Mouse (Mus musculus) stomach, postnatal 0 days (tissue): ENCODE measurements around the gene Batf. TPM values are rescaled to one million over a fixed set of nuclear protein-coding genes. Genes with fewer than 3 reads are reported as not detected.
"Not testable (repeated sequence)": the region's sequence is repeated elsewhere in the genome, so short reads cannot be mapped to it uniquely, and the experiment has no call there.

Experiments used
- ATAC-seq: fragments of 200-750 bp; cut with Nextera tagmentation; 2 replicates; pipeline ENCODE4 v1.8.0; 2017; ENCODE audit not compliant: low FRiP score, low TSS enrichment
- DNase-seq: peaks from one replicate; pipeline ENCODE4 v3.0.0-alpha.2; 2016; ENCODE audit warnings: low spot score
- H3K27ac ChIP-seq: fragments of 300-500 bp; sonication (generic); replicated peaks from 2 replicates; pipeline ENCODE4 v1.5.1; 2014; ENCODE audit warnings: mild to moderate bottlenecking, control low read depth
- H3K27me3 ChIP-seq: fragments of 300-500 bp; sonication (generic); 2 replicates; pipeline ENCODE4 v1.6.1; 2014; ENCODE audit warnings: low read length; ENCODE audit not compliant: control insufficient read depth, insufficient read depth
- H3K36me3 ChIP-seq: fragments of 300-500 bp; sonication (generic); 2 replicates; pipeline ENCODE4 v1.6.1; 2014; ENCODE audit warnings: low read length, mixed read lengths; ENCODE audit not compliant: control insufficient read depth, insufficient read depth
- H3K4me1 ChIP-seq: fragments of 300-500 bp; sonication (generic); replicated peaks from 2 replicates; pipeline ENCODE4 v1.6.1; 2014; ENCODE audit warnings: antibody characterized with exemption; ENCODE audit not compliant: control insufficient read depth, insufficient read depth
- H3K4me2 ChIP-seq: fragments of 300-500 bp; sonication (generic); replicated peaks from 2 replicates; pipeline ENCODE4 v1.6.1; 2014; ENCODE audit warnings: low read depth, mild to moderate bottlenecking, control low read depth, moderate library complexity
- H3K4me3 ChIP-seq: fragments of 300-500 bp; sonication (generic); 2 replicates; pipeline ENCODE4 v1.5.1; 2014; ENCODE audit warnings: low read depth, low read length, control low read depth
- H3K9ac ChIP-seq: fragments of 300-500 bp; sonication (generic); 2 replicates; pipeline ENCODE4 v1.6.1; 2014; ENCODE audit warnings: mild to moderate bottlenecking, low read length, control low read depth, mixed read lengths
- H3K9me3 ChIP-seq: fragments of 300-500 bp; sonication (generic); 2 replicates; pipeline ENCODE4 v1.6.1; 2016; ENCODE audit warnings: low read length; ENCODE audit not compliant: control insufficient read depth
- CTCF ChIP-seq: IDR thresholded peaks from 2 replicates; pipeline ENCODE4 v1.5.1; 2016; ENCODE audit warnings: antibody characterized with exemption, low read depth, mild to moderate bottlenecking, moderate library complexity
- EP300 ChIP-seq: optimal IDR thresholded peaks from 2 replicates; pipeline ENCODE3; 2016; ENCODE audit warnings: antibody characterized with exemption
- WGBS: fragments of 180-500 bp; shearing (Covaris S2); extraction: QIAGEN DNeasy Blood & Tissue Kit; methylation state at CpG from one replicate; pipeline ENCODE4 v1.1.7; 2014; 5-methylcytosine and 5-hydroxymethylcytosine counted together
- polyA plus RNA-seq: library from polyadenylated mRNA; unstranded; fragments of >200 nt; fragmentation: Nextera tagmentation; extraction: Ambion mirVana; gene quantifications from 2 replicates; pipeline ENCODE4 v1.2.1, GENCODE M21; 2015

Gene Batf
- polyA plus RNA-seq, 1 experiment from 2014 or later = 3.1 TPM

- Histone ChIP-seq H3K9ac (no peak overlapping the region), H3K4me2 (peak overlapping the region; percentile 47), H3K4me3 (peak overlapping the region; percentile 23), H3K36me3 (no peaks in the 10 kb centered on the region), H3K27ac (no peak overlapping the region), H3K4me1 (no peaks in the 10 kb centered on the region), H3K9me3 (no peaks in the 10 kb centered on the region), H3K27me3 (no peaks in the 10 kb centered on the region)
- ATAC-seq (0 out of 2 replicates have a peak, but pooled peaks have one; percentile 9), DNase-seq (no peak)
- TF ChIP-seq CTCF (no peak), EP300 (no peak)
- WGBS = 50% methylated on average over 7 of the region's 7 CpGs
Observed at GRCm38 (mm10) chr12:85687217-85687533, 706 bp downstream of the Batf start.

GRCm38 (mm10) chr12:85687846-85688245 lies 1.4 kb downstream of the Batf start:
- Histone ChIP-seq H3K36me3 (no peaks in the 10 kb centered on the region), H3K4me1 (no peaks in the 10 kb centered on the region), H3K4me3 (no peak overlapping the region), H3K4me2 (no peak overlapping the region), H3K9me3 (no peaks in the 10 kb centered on the region), H3K27me3 (no peaks in the 10 kb centered on the region), H3K27ac (no peak overlapping the region), H3K9ac (no peak overlapping the region)
- TF ChIP-seq EP300 (no peak), CTCF (peak; percentile 38; the same call in 1 of the 2 replicates)
- no peak for ATAC-seq
- DNase-seq = no peak
- 58% methylated on average over 6 of the region's 6 CpGs for WGBS

GRCm38 (mm10) chr12:85695787-85696186 lies 9.3 kb downstream of the Batf start:
- no peak for TF ChIP-seq CTCF
- Histone ChIP-seq H3K36me3 (no peaks in the 10 kb centered on the region), H3K9me3 (no peaks in the 10 kb centered on the region), H3K9ac (no peak overlapping the region), H3K4me1 (no peaks in the 10 kb centered on the region), H3K27ac (no peak overlapping the region), H3K27me3 (no peaks in the 10 kb centered on the region), H3K4me3 (no peak overlapping the region), H3K4me2 (no peak overlapping the region)
- DNase-seq (no peak), ATAC-seq (no peak)
- 90% methylated on average over 2 of the region's 2 CpGs for WGBS

- Histone ChIP-seq H3K27ac (no peak overlapping the region), H3K9me3 (no peaks in the 10 kb centered on the region), H3K4me2 (no peak overlapping the region), H3K9ac (no peak overlapping the region), H3K4me3 (no peak overlapping the region), H3K27me3 (no peaks in the 10 kb centered on the region), H3K36me3 (no peaks in the 10 kb centered on the region), H3K4me1 (no peaks in the 10 kb centered on the region)
- WGBS = 82% methylated on average over 5 of the region's 5 CpGs
- ATAC-seq (no peak), DNase-seq (no peak)
- no peak for TF ChIP-seq EP300
- TF ChIP-seq CTCF = no peak
Observed at GRCm38 (mm10) chr12:85696436-85696835, 10.0 kb downstream of the Batf start.

GRCm38 (mm10) chr12:85698179-85698578 lies 11.7 kb downstream of the Batf start:
- peak overlapping the region; percentile 18 for H3K4me2 ChIP-seq
- H3K4me3 ChIP-seq = not testable (repeated sequence)

GRCm38 (mm10) chr12:85700191-85700841 lies 13.8 kb downstream of the Batf start:
- Histone ChIP-seq H3K27ac (no peak overlapping the region), H3K4me2 (no peak overlapping the region), H3K27me3 (no peaks in the 10 kb centered on the region), H3K9me3 (no peaks in the 10 kb centered on the region), H3K36me3 (no peaks in the 10 kb centered on the region), H3K4me1 (peaks cover 4% of the 10 kb centered on the region; the same call in 1 of the 2 replicates), H3K9ac (no peak overlapping the region), H3K4me3 (no peak overlapping the region)
- no peak for DNase-seq
- no peak for TF ChIP-seq EP300
- TF ChIP-seq CTCF = no peak
- no peak for ATAC-seq
- 61% methylated on average over 6 of the region's 6 CpGs for WGBS

More at GRCm38 (mm10) chr12:85698179-85698578, 11.7 kb downstream of the Batf start:
- not testable (repeated sequence) for H3K9me3 ChIP-seq, H3K36me3 ChIP-seq, H3K4me1 ChIP-seq, H3K27me3 ChIP-seq, DNase-seq, H3K27ac ChIP-seq
- peak; percentile 97 for ATAC-seq
- H3K9ac ChIP-seq = 0 out of 2 replicates have a peak overlapping the region, but pooled peaks have one; percentile 31
- WGBS = 26% methylated on average over 12 of the region's 37 CpGs
